Mouse (Mus musculus) heart, adult 10 weeks (tissue): ENCODE data around the gene Myof. TPM values are rescaled to one million over a fixed set of nuclear protein-coding genes. Genes with fewer than 3 reads are reported as not detected.

Experiments
- polyA plus RNA-seq: library from polyadenylated mRNA; stranded (reverse); fragments of 350-450 nt; fragmentation: Illumina TruSeq; extraction: RNeasy Lipid Tissue Mini Kit (QIAGEN cat#74804); gene quantifications from one replicate; pipeline ENCODE4 v1.2.3, GENCODE M21; 2014; ENCODE audit warnings: low read depth, low replicate concordance

Myof gene
- polyA plus RNA-seq: 10.1 TPM

DNA sequence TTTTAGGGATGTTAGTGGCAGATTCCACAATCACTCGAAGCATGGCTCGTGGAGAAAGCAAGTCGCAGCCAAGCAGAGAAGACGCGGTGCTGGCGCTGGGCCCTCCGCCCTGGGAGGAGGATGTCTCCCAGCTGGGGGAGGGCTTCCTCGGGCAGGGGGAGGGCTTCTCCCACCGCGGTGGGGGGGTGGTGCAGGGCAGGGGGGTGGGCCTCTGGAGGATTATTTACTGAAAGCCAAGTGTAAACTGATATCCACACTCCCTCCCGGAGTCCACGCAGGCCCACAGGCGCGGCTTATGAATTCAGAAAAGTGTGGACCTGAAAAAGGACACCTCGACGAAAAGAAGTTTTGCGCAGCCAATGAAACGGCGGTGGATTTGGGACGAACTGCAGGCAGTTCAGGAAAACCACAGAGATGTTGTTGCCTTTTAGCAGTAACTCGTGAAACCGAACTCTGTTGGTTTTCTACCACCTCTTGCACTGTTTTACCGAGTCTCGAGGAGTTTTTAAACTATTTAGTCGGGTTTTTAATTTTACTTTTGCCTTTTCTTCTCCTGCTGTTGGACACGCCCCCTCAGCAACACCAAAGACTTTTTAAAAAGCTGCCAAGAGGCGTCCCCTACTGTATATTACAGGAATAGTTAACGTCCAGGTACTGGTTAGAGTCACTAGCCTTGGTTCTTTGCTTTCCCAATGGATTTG, at the start of gene Myof:
Gene Myof, minus strand, starts transcription at position 297 of the 701 bp plus-strand sequence.

GRCm38 (mm10) chr19:38054720-38055192, 11.4 kb upstream of the Myof start, which contains the start of gene Cep55:
Gene Cep55, plus strand, starts transcription at chr19:38055011.

Other genes starting within 250 kb of the Myof start
- not detected for gene Cep55, start 11.4 kb upstream of the Myof start, polyA plus RNA-seq
- gene Ffar4, start 53.5 kb upstream of the Myof start, polyA plus RNA-seq: not detected
- 8.9 TPM for gene Rbp4, start 81.7 kb upstream of the Myof start, polyA plus RNA-seq
- not detected for gene Pde6c, start 89.2 kb upstream of the Myof start, polyA plus RNA-seq
- 20.4 TPM for gene Fra10ac1, start 180.6 kb upstream of the Myof start, polyA plus RNA-seq
- 4.9 TPM for gene Lgi1, start 221.0 kb upstream of the Myof start, polyA plus RNA-seq